Mouse (Mus musculus): ENCODE data around the gene Lzts3.
A peak's percentile ranks its signal among the peaks of the same experiment; 100 is the strongest.

Gene Lzts3

GRCm38 (mm10) chr2:130635847-130636246 lies 6.8 kb downstream of the Lzts3 start:
- DNase-seq (ENCODE audit: low read depth, low spot score): peak; percentile 31

- peak; percentile 31 for DNase-seq (ENCODE audit: low read depth, low spot score)
Observed at GRCm38 (mm10) chr2:130634739-130635411, 7.7 kb downstream of the Lzts3 start.

- DNase-seq (ENCODE audit: low read depth, low spot score): peak; percentile 22
Observed at GRCm38 (mm10) chr2:130634006-130634738, 8.4 kb downstream of the Lzts3 start.

DNA sequence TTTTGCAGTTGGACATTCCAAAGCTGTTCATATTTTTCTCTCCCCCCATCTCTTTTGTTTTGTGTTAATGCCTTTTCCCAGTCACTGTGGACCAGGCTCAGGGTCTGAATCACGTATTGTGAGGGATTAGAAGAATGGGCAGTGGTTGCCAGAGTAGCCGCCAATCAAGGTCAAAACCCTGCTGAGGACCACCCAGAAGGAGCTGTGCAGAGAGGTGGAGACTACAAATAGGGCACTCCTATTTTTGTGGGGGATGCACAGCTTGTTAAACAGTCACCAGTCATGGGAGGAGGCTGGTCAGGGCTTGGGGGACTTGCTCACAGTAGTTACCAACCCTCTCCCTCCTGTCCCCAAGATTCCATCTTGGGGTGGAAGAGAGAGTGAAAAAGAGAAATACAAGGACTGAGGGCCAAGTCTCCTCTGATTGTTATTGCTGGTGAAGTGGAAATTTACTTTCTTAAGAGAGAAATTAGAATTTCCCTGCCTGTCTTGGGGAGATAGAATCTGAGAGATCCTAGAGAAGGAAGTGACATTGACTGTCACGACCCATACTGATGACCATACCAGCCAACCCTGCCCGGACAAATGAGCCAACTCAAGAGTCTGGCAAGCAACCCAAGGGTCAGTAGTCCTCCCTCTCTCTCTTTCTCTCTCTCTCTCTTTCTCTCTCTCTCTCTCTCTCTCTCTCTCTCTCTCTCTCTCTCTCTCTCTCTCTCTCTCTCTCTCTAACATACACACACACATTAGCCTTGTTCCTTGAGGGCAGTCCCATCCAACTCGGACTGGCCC lies 9.5 kb downstream of the Lzts3 start:
- peak; percentile 53 for DNase-seq (ENCODE audit: low read depth, low spot score)

GRCm38 (mm10) chr2:130632416-130632815 lies 10.2 kb downstream of the Lzts3 start:
- no peak for DNase-seq (ENCODE audit: low read depth, low spot score)

- DNase-seq (ENCODE audit: low read depth, low spot score): peak; percentile 87
Observed at GRCm38 (mm10) chr2:130629839-130630203, 12.8 kb downstream of the Lzts3 start, which contains the start of the genes Fastkd5 and Ubox5. TSS of gene Fastkd5 (minus strand) at chr2:130630027. TSS of gene Ubox5 (minus strand) at chr2:130630038.

- DNase-seq (ENCODE audit: low read depth, low spot score): peak; percentile 58
Observed at GRCm38 (mm10) chr2:130629080-130629838, 13.3 kb downstream of the Lzts3 start.

DNA sequence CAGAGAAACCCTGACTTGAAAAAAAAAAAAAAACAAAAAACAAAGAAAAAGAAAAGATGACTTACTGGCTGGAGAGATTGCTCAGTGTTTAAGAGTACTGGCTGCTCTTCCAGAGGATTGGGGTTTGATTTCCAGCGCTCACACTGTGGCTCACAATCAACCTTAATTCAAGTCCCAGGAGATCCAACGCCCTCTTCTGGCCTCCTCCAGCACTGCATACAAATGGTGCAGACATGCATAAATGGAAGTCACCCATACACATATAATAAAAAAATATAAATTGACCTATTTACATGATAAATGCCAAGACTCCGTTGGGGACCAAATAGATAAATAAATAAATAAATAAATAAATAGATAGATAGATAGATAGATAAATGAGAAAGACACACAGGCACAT lies 14.2 kb downstream of the Lzts3 start:
- peak; percentile 78 for DNase-seq (ENCODE audit: low read depth, low spot score)

DNA sequence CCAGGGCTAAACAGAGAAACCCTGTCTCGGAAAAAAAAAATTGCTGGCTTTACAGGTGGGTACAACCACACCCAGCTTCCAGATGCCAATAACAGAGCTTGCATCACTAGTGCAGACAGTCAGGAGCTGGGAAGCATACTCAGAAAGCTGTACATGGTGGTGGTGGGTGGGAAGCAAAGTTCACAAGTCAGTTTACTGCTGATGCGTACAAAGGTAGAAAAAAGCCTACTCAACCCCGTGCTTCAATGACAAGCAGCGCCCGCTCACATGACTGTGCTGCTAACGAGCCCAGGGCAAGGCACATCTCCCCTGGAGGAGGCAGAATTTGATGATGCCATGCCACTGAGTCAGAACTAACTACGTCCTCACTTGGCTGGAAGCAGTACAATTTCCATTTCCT lies 23.6 kb downstream of the Lzts3 start:
- no peak for DNase-seq (ENCODE audit: low read depth, low spot score)

DNA sequence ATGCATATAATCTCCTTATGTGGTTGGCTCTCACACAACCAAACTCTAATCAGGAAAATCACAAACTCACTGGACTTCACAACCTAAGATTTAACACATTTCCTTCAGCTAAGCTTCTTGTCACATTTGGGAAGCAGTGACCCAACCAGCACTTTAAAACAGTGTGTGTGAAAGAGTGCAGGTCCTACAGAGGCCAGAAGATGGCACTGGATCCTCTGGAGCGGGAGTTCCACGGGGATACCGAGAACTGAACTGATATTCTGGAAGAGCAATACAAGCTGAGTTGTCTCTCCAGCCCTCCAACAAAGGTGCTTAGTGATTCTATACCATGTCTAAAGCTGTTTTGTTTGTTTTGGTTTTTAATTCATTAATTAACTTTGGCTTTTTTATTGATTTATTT lies 29.5 kb downstream of the Lzts3 start:
- peak; percentile 64 for DNase-seq (ENCODE audit: low read depth, low spot score)

GRCm38 (mm10) chr2:130602195-130602594 lies 40.4 kb downstream of the Lzts3 start:
- DNase-seq (ENCODE audit: low read depth, low spot score): no peak

DNA sequence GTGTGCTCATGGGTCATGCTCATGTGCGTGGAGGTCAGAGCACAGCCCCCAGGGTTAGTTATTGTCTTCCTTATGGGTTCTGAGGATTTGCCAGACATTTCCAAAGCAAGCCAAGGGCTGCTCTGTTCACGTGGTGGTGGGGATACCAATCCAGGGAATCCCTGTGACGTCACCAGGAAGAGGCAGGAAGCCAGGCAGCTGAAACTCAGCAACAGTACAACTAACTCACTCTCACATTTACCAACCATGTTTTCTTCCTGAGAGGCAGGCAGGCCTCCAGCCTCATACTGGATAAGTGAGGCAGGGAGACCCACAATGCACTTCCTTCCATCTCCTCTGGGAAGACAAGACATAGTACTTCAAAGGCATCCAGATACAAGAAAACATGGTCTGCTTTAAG lies 44.2 kb downstream of the Lzts3 start:
- DNase-seq (ENCODE audit: low read depth, low spot score): no peak

DNA sequence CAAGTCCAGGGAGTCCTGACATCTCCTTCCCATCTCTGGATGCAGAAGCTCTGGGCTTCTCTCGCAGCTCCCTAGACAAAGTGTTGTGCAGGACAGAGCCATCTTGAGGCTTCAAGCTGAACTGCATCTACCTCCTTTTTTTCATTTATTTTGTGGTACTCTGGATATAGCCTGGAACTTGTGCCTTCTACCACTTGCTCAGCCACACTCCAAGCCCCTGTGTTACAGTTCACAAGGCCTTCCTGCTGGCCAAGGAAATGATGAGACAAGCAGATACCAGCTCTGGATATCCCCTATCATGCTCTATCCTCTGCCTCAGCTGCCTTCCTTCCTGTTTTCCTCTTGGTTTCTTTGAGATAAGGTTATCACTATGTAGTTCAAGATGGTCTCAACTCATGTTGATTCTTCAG lies 45.0 kb downstream of the Lzts3 start:
- peak; percentile 52 for DNase-seq (ENCODE audit: low read depth, low spot score)

GRCm38 (mm10) chr2:130595596-130595995 lies 47.0 kb downstream of the Lzts3 start:
- DNase-seq (ENCODE audit: low read depth, low spot score): no peak

- DNase-seq (ENCODE audit: low read depth, low spot score): no peak
Observed at GRCm38 (mm10) chr2:130591016-130591415, 51.6 kb downstream of the Lzts3 start.

DNA sequence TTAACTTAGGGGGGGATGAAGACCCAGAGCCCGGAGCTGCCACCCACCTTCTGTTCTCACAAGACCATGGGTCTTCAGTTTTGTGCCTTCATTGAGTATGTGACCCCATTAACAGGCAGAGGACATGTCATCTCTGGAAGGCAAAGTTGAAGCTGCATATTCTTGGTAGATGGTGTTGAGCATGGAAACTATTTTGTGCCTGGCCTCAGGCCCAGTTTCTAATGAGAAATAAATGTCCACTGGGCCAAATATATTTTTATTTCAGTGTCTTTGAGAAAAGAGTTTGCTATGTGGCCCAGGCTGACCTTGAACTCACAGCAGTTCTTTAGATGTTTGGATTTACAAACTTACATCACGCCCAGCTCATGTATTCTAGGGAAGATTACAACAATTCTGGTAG lies 52.8 kb downstream of the Lzts3 start:
- DNase-seq (ENCODE audit: low read depth, low spot score): no peak

DNA sequence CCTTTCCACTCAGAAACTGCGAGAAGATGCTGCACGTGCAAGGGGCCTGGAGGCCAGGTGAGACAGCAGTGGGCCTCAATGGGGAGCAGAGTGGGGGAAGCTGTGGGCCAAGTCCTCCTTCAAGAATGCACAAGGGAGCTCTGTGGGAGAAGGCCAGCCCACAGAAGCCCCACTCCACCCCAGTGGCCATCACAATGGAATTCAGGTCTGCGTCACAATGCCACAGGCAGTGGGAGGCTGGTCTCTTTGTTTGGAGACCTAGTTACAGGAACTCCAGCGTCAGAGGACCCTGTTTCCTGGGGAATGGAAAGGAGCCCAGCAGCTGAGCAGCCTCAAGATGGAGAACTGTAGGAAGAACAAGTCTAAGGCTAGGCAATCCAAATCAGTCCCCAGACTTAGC lies 53.4 kb downstream of the Lzts3 start:
- peak; percentile 52 for DNase-seq (ENCODE audit: low read depth, low spot score)

DNA sequence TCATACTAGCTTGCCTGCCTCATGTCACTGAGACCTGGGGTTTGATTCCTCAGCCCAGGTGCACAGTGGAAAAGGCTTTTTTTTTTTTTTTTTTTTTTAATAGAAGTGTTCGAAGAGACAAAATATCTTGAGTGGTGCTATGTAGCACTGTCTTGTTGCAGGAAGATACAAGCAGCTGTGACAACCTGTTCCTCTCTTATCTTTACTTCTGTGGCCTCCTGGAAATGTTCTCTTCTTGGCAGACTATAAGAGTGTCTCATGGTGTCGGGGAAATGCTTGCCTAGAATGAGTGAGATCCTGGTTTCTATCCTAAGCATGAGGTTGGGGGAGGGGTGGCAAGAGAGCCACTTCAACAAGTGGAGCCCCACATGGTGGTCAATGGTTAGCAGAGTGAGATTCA lies 54.2 kb downstream of the Lzts3 start:
- no peak for DNase-seq (ENCODE audit: low read depth, low spot score)

GRCm38 (mm10) chr2:130586016-130586415 lies 56.6 kb downstream of the Lzts3 start:
- DNase-seq (ENCODE audit: low read depth, low spot score): no peak

- no peak for DNase-seq (ENCODE audit: low read depth, low spot score)
Observed at GRCm38 (mm10) chr2:130583902-130584560, 58.6 kb downstream of the Lzts3 start.

All from R1 (cell line).